Mouse (Mus musculus) cerebellum, postnatal 10 days (tissue): ENCODE data around the gene Olfr954.

Source experiments
- DNase-seq, 2 experiments: peaks; one replicate each; pipeline ENCODE4 v3.0.0; 2021; ENCODE audit warnings: mixed read lengths in 2 of 2

Gene Olfr954

GRCm38 (mm10) chr9:39456401-39456800 lies at the start of gene Olfr954:
Gene Olfr954 (plus strand): TSS chr9:39456701.
- DNase-seq: no peak

GRCm38 (mm10) chr9:39427048-39427447 lies 29.5 kb upstream of the Olfr954 start, which contains the start of gene Olfr952:
Gene Olfr952 (minus strand): TSS chr9:39427148.
- no peak for DNase-seq

GRCm38 (mm10) chr9:39471844-39472243 lies 15.3 kb downstream of the Olfr954 start, which contains the start of gene Olfr955:
Gene Olfr955 (minus strand): TSS chr9:39471944.
- DNase-seq: no peak

GRCm38 (mm10) chr9:39493895-39494294 lies 37.4 kb downstream of the Olfr954 start, which contains the start of gene Olfr44:
Gene Olfr44 (minus strand): TSS chr9:39493995.
- no peak for DNase-seq

GRCm38 (mm10) chr9:39508998-39509397 lies 52.5 kb downstream of the Olfr954 start:
- peak; percentile 85 to 89 for DNase-seq

GRCm38 (mm10) chr9:39509412-39509811 lies 52.9 kb downstream of the Olfr954 start:
- DNase-seq: no peak
